Mouse (Mus musculus) stomach, embryonic 14.5 days (tissue): ENCODE results near the gene Efnb2. TPM values are rescaled to one million over a fixed set of nuclear protein-coding genes. Genes with fewer than 3 reads are reported as not detected.

ENCODE experiments used
- ATAC-seq: fragments of 200-750 bp; cut with Nextera tagmentation; 2 replicates; pipeline ENCODE4 v1.8.0; 2017; ENCODE audit warnings: low read depth, moderate TSS enrichment; ENCODE audit not compliant: insufficient number of reproducible peaks, insufficient read depth, low FRiP score
- H3K27ac ChIP-seq: fragments of 300-500 bp; sonication (generic); 2 replicates; pipeline ENCODE4 v1.5.1; 2014; ENCODE audit warnings: mild to moderate bottlenecking, low read length, moderate library complexity, mixed read lengths
- H3K27me3 ChIP-seq: fragments of 300-500 bp; sonication (generic); 2 replicates; pipeline ENCODE4 v1.6.1; 2014; ENCODE audit warnings: low read length, control low read depth, mixed read lengths; ENCODE audit not compliant: control insufficient read depth, insufficient read depth
- H3K36me3 ChIP-seq: fragments of 300-500 bp; sonication (generic); 2 replicates; pipeline ENCODE4 v1.6.1; 2014; ENCODE audit warnings: mild to moderate bottlenecking, control low read depth, low read length, moderate library complexity, mixed read lengths; ENCODE audit not compliant: control insufficient read depth, insufficient read depth
- H3K4me1 ChIP-seq: fragments of 300-500 bp; sonication (generic); 2 replicates; pipeline ENCODE4 v1.6.1; 2014; ENCODE audit warnings: low read length, control low read depth, mixed read lengths; ENCODE audit not compliant: control insufficient read depth, insufficient read depth
- H3K4me2 ChIP-seq: fragments of 300-500 bp; sonication (generic); replicated peaks from 2 replicates; pipeline ENCODE4 v1.6.1; 2014; ENCODE audit warnings: low read depth, low read length, control low read depth
- H3K4me3 ChIP-seq: fragments of 300-500 bp; sonication (generic); 2 replicates; pipeline ENCODE4 v1.5.1; 2014; ENCODE audit warnings: low read depth, low read length, control low read depth
- H3K9ac ChIP-seq: fragments of 300-500 bp; sonication (generic); replicated peaks from 2 replicates; pipeline ENCODE4 v1.6.1; 2014; ENCODE audit warnings: low read depth, mild to moderate bottlenecking, control low read depth, low read length, moderate library complexity, mixed read lengths
- H3K9me3 ChIP-seq: fragments of 300-500 bp; sonication (generic); 2 replicates; pipeline ENCODE4 v1.6.1; 2016; ENCODE audit warnings: low read depth, low read length, control low read depth; ENCODE audit not compliant: control insufficient read depth
- WGBS: fragments of 180-500 bp; shearing (Covaris S2); extraction: QIAGEN DNeasy Blood & Tissue Kit; methylation state at CpG from one replicate; pipeline ENCODE4 v1.1.7; 2014; 5-methylcytosine and 5-hydroxymethylcytosine counted together
- polyA plus RNA-seq: library from polyadenylated mRNA; unstranded; fragments of >200 nt; fragmentation: Nextera tagmentation; extraction: Ambion mirVana; gene quantifications from 2 replicates; pipeline ENCODE4 v1.2.1, GENCODE M21; 2014

The Efnb2 gene
- 28.6 and 30.4 TPM in 2 replicates for polyA plus RNA-seq

DNA sequence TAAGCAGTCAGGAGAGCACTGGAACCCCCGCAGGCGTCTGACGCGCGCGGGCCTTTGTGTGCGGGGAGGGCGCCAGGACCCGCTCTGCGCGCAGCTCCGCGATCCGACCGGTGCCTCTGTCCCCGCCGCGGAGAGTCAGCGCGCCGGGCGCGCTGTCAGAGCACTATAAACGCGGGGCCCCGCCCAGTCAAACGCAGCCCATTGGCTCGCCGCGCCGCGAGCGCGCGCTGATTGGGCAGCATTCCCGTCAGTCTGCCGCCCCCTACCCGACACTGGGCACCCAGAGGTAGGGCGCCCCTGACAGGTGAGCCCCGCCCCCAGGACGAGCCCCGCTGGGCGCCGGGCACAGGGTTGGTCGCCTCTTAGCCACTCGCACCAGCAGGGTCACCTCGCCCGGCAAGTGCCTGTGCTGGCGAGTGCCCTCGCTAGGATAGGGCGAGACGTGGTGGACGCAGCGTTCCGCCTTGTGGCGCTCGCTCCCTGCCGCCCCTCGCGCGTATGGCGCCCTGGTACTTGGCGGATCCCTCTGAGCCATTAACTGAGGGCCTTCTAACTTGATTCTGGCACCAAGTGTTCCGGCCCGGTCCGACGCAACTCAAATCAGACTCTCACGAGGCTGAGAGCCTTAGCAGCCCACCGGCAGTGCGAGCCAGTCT is at the start of gene Efnb2:
Efnb2 (minus strand) TSS at position 140 of the 656 bp plus-strand sequence.
- under 1% methylated on average over 66 of the region's 70 CpGs for WGBS
- H3K27me3 ChIP-seq = no peaks in the 10 kb centered on the region
- H3K9ac ChIP-seq = peak within 1 kb of the TSS; percentile 90

DNA sequence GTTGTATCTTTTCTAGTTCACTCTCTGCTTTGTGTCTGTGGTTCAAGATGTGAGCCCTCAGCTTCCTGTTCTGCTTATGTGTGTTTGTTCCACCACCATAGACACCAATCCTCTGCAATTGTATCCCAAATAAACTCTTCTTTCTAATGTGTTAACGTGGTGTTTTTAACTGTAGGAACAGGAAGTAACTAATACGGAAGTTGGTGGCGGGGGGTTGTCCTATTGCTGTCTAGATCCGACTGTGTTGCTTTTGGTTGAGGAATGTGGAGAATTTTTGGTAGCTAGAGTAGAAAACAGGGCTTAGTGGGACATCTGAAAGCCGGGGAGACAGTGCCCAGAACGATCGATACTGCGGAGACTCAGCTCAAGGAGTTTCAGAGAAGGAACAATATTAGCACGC is 43.8 kb upstream of the Efnb2 start:
- no peaks in the 10 kb centered on the region for H3K4me1 ChIP-seq
- no peak overlapping the region for H3K4me2 ChIP-seq
- no peaks in the 10 kb centered on the region for H3K36me3 ChIP-seq
- no peaks in the 10 kb centered on the region for H3K27me3 ChIP-seq
- H3K27ac ChIP-seq = no peak overlapping the region
- no peaks in the 10 kb centered on the region for H3K9me3 ChIP-seq
- no peak for ATAC-seq
- H3K4me3 ChIP-seq = no peak overlapping the region
- no peak overlapping the region for H3K9ac ChIP-seq
- WGBS = 66% methylated on average over 9 of the region's 9 CpGs

More for the DNA sequence above, at the start of gene Efnb2:
- Histone ChIP-seq H3K9me3 (no peaks in the 10 kb centered on the region), H3K4me3 (peak within 1 kb of the TSS; percentile 79), H3K4me1 (peaks cover 2% of the 10 kb centered on the region; the same call in 1 of the 2 replicates), H3K27ac (peak within 1 kb of the TSS; percentile 83), H3K4me2 (peak within 1 kb of the TSS; percentile 70), H3K36me3 (peaks cover 11% of the 10 kb centered on the region)
- peak; percentile 94 for ATAC-seq

- Histone ChIP-seq H3K27me3 (no peaks in the 10 kb centered on the region), H3K27ac (no peak overlapping the region), H3K9me3 (no peaks in the 10 kb centered on the region), H3K36me3 (no peaks in the 10 kb centered on the region), H3K9ac (no peak overlapping the region), H3K4me2 (no peak overlapping the region), H3K4me3 (no peak overlapping the region), H3K4me1 (no peaks in the 10 kb centered on the region)
- ATAC-seq = no peak
- 74% methylated on average over 2 of the region's 2 CpGs for WGBS
These were observed 42.6 kb upstream of the Efnb2 start for GRCm38 (mm10) chr8:8703668-8704067.

DNA sequence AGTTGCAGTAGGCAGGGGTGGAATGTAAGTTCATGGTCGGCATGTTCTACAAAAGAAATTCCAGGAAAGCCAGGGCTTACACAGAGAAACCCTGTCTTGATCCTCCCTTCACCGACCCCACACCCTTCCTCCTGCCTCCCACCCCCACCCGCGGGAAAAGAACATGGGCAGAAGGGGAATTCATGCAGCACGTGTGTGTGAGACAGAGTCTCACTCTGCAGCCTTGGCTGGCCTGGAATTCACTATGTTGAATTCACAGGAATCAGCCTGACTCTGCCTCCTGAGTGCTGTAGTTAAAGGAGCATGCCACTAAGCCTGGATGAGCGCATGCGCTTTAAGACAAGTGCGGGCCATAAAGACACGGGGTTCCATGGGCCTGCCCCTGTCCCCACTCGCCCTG is 39.8 kb upstream of the Efnb2 start:
- H3K4me3 ChIP-seq = no peak overlapping the region
- no peaks in the 10 kb centered on the region for H3K9me3 ChIP-seq
- no peak overlapping the region for H3K4me2 ChIP-seq
- H3K4me1 ChIP-seq = no peaks in the 10 kb centered on the region
- H3K27me3 ChIP-seq = no peaks in the 10 kb centered on the region
- 89% methylated on average over 10 of the region's 10 CpGs for WGBS
- H3K9ac ChIP-seq = no peak overlapping the region
- H3K27ac ChIP-seq = no peak overlapping the region
- no peak for ATAC-seq
- no peaks in the 10 kb centered on the region for H3K36me3 ChIP-seq

DNA sequence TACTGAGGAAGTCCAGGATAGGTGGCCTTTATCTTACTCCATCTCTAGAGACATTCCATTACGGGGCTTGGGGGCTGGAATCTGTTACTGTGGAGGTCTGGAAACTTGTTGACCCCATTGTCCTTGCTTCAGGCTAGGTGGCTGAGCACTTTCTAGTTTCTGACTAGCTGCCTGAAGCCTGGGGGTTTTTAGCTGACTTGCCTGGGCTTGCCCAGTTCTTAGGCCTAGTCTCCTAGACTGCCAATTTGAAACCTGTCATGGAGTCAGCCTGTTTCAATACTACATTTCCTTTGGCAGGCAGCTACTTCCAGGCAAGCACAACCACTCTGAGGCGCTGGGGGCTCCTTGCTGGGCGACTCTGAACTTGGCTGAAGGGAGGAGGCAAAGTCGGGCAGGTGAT is 39.2 kb upstream of the Efnb2 start:
- Histone ChIP-seq H3K27ac (no peak overlapping the region), H3K9ac (no peak overlapping the region), H3K9me3 (no peaks in the 10 kb centered on the region), H3K27me3 (no peaks in the 10 kb centered on the region), H3K36me3 (no peaks in the 10 kb centered on the region), H3K4me3 (no peak overlapping the region), H3K4me2 (no peak overlapping the region), H3K4me1 (no peaks in the 10 kb centered on the region)
- ATAC-seq = no peak
- WGBS = 68% methylated on average over 4 of the region's 4 CpGs

GRCm38 (mm10) chr8:8690146-8691092 is 29.4 kb upstream of the Efnb2 start, which contains the start of gene Arglu1:
Gene Arglu1 (minus strand): TSS chr8:8690521.
- Histone ChIP-seq H3K4me2 (peak within 1 kb of the TSS; percentile 57), H3K27me3 (no peaks in the 10 kb centered on the region), H3K27ac (peak within 1 kb of the TSS; percentile 95), H3K4me1 (peaks cover 29% of the 10 kb centered on the region), H3K4me3 (peak within 1 kb of the TSS; percentile 58), H3K9ac (peak within 1 kb of the TSS; percentile 99), H3K36me3 (no peaks in the 10 kb centered on the region), H3K9me3 (no peaks in the 10 kb centered on the region)
- WGBS = under 1% methylated on average over 79 of the region's 81 CpGs
- peak; percentile 94 for ATAC-seq

DNA sequence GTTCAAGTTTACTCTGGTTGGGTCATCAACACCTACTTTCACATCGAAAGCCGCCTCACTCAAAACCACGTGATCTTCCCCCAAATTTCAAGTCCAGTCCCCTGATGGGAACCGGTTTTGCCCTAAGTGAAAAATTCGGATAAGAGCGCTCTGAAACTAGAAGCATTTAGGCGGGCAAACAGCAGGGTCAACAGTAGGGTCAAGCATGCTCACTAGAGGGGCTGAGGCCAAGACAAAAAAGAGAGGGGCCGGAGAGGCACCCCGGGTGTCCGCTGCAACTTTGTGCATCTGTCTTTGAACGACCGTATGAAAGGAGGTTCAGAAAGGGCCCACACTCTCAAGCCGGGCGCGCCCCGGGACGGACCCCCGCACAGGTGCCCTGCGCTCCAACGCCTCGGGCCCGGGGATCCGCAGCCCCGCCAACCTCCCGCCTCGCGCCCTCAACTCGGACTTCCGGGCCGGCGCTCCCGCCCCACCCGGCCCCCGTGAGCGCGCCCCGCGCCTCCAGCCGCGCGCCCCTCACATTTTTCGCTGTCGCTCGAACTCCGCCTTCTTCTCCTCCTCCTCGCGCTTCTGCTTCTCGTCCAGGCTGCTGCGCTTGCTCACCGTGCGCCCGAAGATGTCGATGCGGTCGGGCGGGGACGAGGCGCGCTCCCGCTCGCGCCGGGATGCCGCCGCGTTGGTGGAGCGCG is 28.6 kb upstream of the Efnb2 start:
- H3K27ac ChIP-seq = peak overlapping the region; percentile 95
- H3K4me2 ChIP-seq = peak overlapping the region; percentile 57
- no peaks in the 10 kb centered on the region for H3K36me3 ChIP-seq
- H3K4me3 ChIP-seq = peak overlapping the region; percentile 58
- no peaks in the 10 kb centered on the region for H3K27me3 ChIP-seq
- under 1% methylated on average over 61 of the region's 68 CpGs for WGBS
- H3K4me1 ChIP-seq = peaks cover 30% of the 10 kb centered on the region
- peak overlapping the region; percentile 99 for H3K9ac ChIP-seq
- no peaks in the 10 kb centered on the region for H3K9me3 ChIP-seq
- peak; percentile 70 for ATAC-seq

- Histone ChIP-seq H3K27ac (no peak overlapping the region), H3K9me3 (no peaks in the 10 kb centered on the region), H3K36me3 (no peaks in the 10 kb centered on the region), H3K27me3 (no peaks in the 10 kb centered on the region), H3K9ac (peak overlapping the region; percentile 99; the same call in 1 of the 2 replicates), H3K4me2 (peak overlapping the region; percentile 57), H3K4me1 (peaks cover 30% of the 10 kb centered on the region), H3K4me3 (peak overlapping the region; percentile 58)
- WGBS = 15% methylated on average over 9 of the region's 9 CpGs
- no peak for ATAC-seq
These were observed 27.9 kb upstream of the Efnb2 start for GRCm38 (mm10) chr8:8688823-8689453.
